Mouse (Mus musculus) hindbrain, embryonic 10.5 days (tissue): Measurements from ENCODE around the gene Dhrs7c. TPM values are rescaled to one million over a fixed set of nuclear protein-coding genes. Genes with fewer than 3 reads are reported as not detected.

Experiments
- DNase-seq: peaks from one replicate; pipeline ENCODE4 v3.0.0-alpha.2; 2017; ENCODE audit warnings: low spot score
- H3K27ac ChIP-seq: fragments of 300-500 bp; sonication (generic); 2 replicates; pipeline ENCODE4 v1.5.1; 2016; ENCODE audit warnings: mild to moderate bottlenecking, moderate library complexity
- H3K27me3 ChIP-seq: fragments of 300-500 bp; sonication (generic); 2 replicates; pipeline ENCODE4 v1.6.1; 2016; ENCODE audit warnings: mild to moderate bottlenecking; ENCODE audit not compliant: poor library complexity, insufficient read depth, severe bottlenecking
- H3K36me3 ChIP-seq: fragments of 300-500 bp; sonication (generic); 2 replicates; pipeline ENCODE4 v1.6.1; 2016; ENCODE audit warnings: mild to moderate bottlenecking, moderate library complexity
- H3K4me1 ChIP-seq: fragments of 300-500 bp; sonication (generic); replicated peaks from 2 replicates; pipeline ENCODE4 v1.6.1; 2016; ENCODE audit warnings: mild to moderate bottlenecking
- H3K4me3 ChIP-seq: fragments of 300-500 bp; sonication (generic); 2 replicates; pipeline ENCODE4 v1.5.1; 2016; ENCODE audit warnings: mild to moderate bottlenecking, moderate library complexity
- H3K9me3 ChIP-seq: fragments of 300-500 bp; sonication (generic); 2 replicates; pipeline ENCODE4 v1.6.1; 2016; ENCODE audit warnings: mild to moderate bottlenecking, moderate library complexity
- WGBS: fragments of 180-500 bp; shearing (Covaris S2); methylation state at CpG from one replicate; pipeline ENCODE4 v1.1.7; 2016; 5-methylcytosine and 5-hydroxymethylcytosine counted together
- polyA plus RNA-seq: library from polyadenylated mRNA; unstranded; fragments of >200 nt; fragmentation: Nextera tagmentation; extraction: Ambion mirVana; gene quantifications from 2 replicates; pipeline ENCODE4 v1.2.1, GENCODE M21; 2016

The Dhrs7c gene
- polyA plus RNA-seq, 1 experiment from 2014 or later = not detected

GRCm38 (mm10) chr11:67811535-67811934, 13.5 kb downstream of the Dhrs7c start:
- H3K36me3 ChIP-seq = no peaks in the 10 kb centered on the region
- H3K4me3 ChIP-seq = no peak overlapping the region
- H3K4me1 ChIP-seq = no peaks in the 10 kb centered on the region
- WGBS = 82% methylated on average over 6 of the region's 6 CpGs
- no peak overlapping the region for H3K27ac ChIP-seq
- no peaks in the 10 kb centered on the region for H3K9me3 ChIP-seq
- no peaks in the 10 kb centered on the region for H3K27me3 ChIP-seq
- no peak for DNase-seq

GRCm38 (mm10) chr11:67819604-67820003, 21.6 kb downstream of the Dhrs7c start:
- peak; percentile 46 for DNase-seq
- no peaks in the 10 kb centered on the region for H3K27me3 ChIP-seq
- no peaks in the 10 kb centered on the region for H3K36me3 ChIP-seq
- H3K4me1 ChIP-seq = peaks cover 9% of the 10 kb centered on the region
- H3K9me3 ChIP-seq = no peaks in the 10 kb centered on the region
- H3K4me3 ChIP-seq = no peak overlapping the region
- no peak overlapping the region for H3K27ac ChIP-seq
- WGBS = 19% methylated on average over 5 of the region's 5 CpGs

GRCm38 (mm10) chr11:67820221-67820620, 22.2 kb downstream of the Dhrs7c start:
- no peaks in the 10 kb centered on the region for H3K9me3 ChIP-seq
- H3K27ac ChIP-seq = no peak overlapping the region
- H3K4me1 ChIP-seq = peaks cover 9% of the 10 kb centered on the region
- peak; percentile 70 for DNase-seq
- H3K4me3 ChIP-seq = no peak overlapping the region
- WGBS = 17% methylated on average over 4 of the region's 4 CpGs
- no peaks in the 10 kb centered on the region for H3K36me3 ChIP-seq
- H3K27me3 ChIP-seq = no peaks in the 10 kb centered on the region

DNA sequence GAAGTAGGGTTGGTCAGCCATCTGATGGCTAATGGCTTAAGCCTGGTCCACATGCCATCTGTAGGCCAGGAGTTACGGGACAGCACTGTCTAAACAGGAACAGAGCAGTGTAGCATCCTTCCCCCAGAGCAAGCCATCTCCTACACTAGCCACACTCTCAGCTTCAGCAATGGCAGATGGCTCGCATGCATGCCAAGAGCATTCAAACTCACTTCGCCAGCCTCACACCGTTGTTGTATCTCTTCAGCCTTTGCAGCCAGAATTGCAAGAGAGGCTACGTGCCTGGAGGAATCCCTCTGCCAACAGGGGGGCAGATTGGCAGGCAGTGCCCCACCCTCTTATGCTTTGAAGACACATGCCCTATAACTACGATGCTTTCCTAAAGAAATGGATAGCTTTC, 23.6 kb downstream of the Dhrs7c start:
- no peak for DNase-seq
- no peaks in the 10 kb centered on the region for H3K36me3 ChIP-seq
- WGBS = 92% methylated on average over 6 of the region's 6 CpGs
- no peak overlapping the region for H3K4me3 ChIP-seq
- H3K27me3 ChIP-seq = no peaks in the 10 kb centered on the region
- no peak overlapping the region for H3K27ac ChIP-seq
- H3K4me1 ChIP-seq = peaks cover 9% of the 10 kb centered on the region
- no peaks in the 10 kb centered on the region for H3K9me3 ChIP-seq

GRCm38 (mm10) chr11:67828360-67829059, 30.5 kb downstream of the Dhrs7c start:
- Histone ChIP-seq H3K4me1 (peaks cover 3% of the 10 kb centered on the region; the same call in 1 of the 2 replicates), H3K27me3 (no peaks in the 10 kb centered on the region), H3K36me3 (no peaks in the 10 kb centered on the region), H3K4me3 (no peak overlapping the region), H3K27ac (no peak overlapping the region), H3K9me3 (no peaks in the 10 kb centered on the region)
- WGBS = 69% methylated on average over 12 of the region's 12 CpGs
- no peak for DNase-seq

GRCm38 (mm10) chr11:67829530-67829929, 31.5 kb downstream of the Dhrs7c start:
- DNase-seq = no peak
- Histone ChIP-seq H3K27ac (no peak overlapping the region), H3K4me3 (no peak overlapping the region), H3K4me1 (peaks cover 3% of the 10 kb centered on the region; the same call in 1 of the 2 replicates), H3K27me3 (no peaks in the 10 kb centered on the region), H3K9me3 (no peaks in the 10 kb centered on the region), H3K36me3 (no peaks in the 10 kb centered on the region)
- 82% methylated on average over 6 of the region's 6 CpGs for WGBS

- DNase-seq = no peak
- Histone ChIP-seq H3K27ac (no peak overlapping the region), H3K4me3 (no peak overlapping the region), H3K9me3 (no peaks in the 10 kb centered on the region), H3K36me3 (no peaks in the 10 kb centered on the region), H3K27me3 (no peaks in the 10 kb centered on the region), H3K4me1 (peaks cover 3% of the 10 kb centered on the region; the same call in 1 of the 2 replicates)
- 84% methylated on average over 5 of the region's 5 CpGs for WGBS
Observed at GRCm38 (mm10) chr11:67831820-67832219, 33.8 kb downstream of the Dhrs7c start.

- H3K27ac ChIP-seq = no peak overlapping the region
Observed at GRCm38 (mm10) chr11:67835408-67836078, 37.6 kb downstream of the Dhrs7c start.

DNA sequence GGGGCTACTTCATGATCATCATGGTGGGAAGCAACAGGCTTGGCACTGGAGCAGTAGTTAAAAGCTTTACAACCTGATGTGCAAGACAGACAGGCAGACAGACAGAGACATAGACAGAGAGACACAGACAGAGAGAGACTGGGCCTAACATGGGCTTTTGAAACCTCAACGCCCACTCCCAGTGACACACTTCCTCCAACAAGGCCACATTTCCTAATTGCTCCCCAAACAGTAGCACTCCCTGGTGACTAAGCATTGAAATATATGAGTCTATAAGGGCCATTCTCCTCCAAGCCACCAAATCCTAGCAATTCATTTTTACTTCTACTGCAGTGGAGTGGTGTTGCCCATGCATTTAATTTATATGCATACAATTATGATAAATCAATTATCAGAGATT, 41.8 kb downstream of the Dhrs7c start:
- DNase-seq = no peak
- H3K9me3 ChIP-seq = no peaks in the 10 kb centered on the region
- no peak overlapping the region for H3K4me3 ChIP-seq
- no peak overlapping the region for H3K27ac ChIP-seq
- H3K27me3 ChIP-seq = no peaks in the 10 kb centered on the region
- WGBS = 84% methylated on average over 1 of the region's 1 CpGs
- no peaks in the 10 kb centered on the region for H3K4me1 ChIP-seq
- no peaks in the 10 kb centered on the region for H3K36me3 ChIP-seq

More at GRCm38 (mm10) chr11:67835408-67836078, 37.6 kb downstream of the Dhrs7c start:
- no peak for DNase-seq
- H3K36me3 ChIP-seq = no peaks in the 10 kb centered on the region
- no peaks in the 10 kb centered on the region for H3K4me1 ChIP-seq
- whole genome bisulfite sequencing = 94% methylated on average over 10 of the region's 10 CpGs
- H3K4me3 ChIP-seq = no peak overlapping the region
- no peaks in the 10 kb centered on the region for H3K27me3 ChIP-seq
- H3K9me3 ChIP-seq = no peaks in the 10 kb centered on the region

DNA sequence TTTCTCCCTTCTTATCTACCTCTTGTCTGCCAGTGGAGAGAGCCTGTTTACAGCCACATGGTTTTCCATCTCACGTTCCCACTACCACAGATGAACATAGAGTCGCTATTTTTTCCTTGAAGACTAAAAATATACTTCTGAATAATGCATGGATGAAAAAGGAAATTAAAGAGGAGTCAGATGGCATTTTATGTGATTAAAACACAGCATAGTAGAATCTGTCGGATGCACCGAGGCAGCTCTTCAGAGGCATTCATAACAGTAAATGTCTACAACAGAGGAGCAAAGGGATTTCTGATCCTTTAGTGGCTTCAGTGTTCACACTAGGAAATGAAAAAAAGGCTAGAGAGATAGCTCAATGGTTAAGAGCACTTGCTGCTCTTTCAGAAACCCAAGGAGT, 47.2 kb downstream of the Dhrs7c start:
- H3K4me3 ChIP-seq = no peak overlapping the region
- H3K9me3 ChIP-seq = no peaks in the 10 kb centered on the region
- no peaks in the 10 kb centered on the region for H3K36me3 ChIP-seq
- WGBS = 88% methylated on average over 4 of the region's 4 CpGs
- no peaks in the 10 kb centered on the region for H3K27me3 ChIP-seq
- H3K27ac ChIP-seq = no peak overlapping the region
- no peaks in the 10 kb centered on the region for H3K4me1 ChIP-seq
- DNase-seq = no peak

GRCm38 (mm10) chr11:67851770-67852169, 53.8 kb downstream of the Dhrs7c start:
- WGBS = 58% methylated on average over 5 of the region's 5 CpGs
- H3K4me3 ChIP-seq = no peak overlapping the region
- H3K9me3 ChIP-seq = no peaks in the 10 kb centered on the region
- DNase-seq = no peak
- peaks cover 17% of the 10 kb centered on the region; the same call in 1 of the 2 replicates for H3K4me1 ChIP-seq
- no peak overlapping the region for H3K27ac ChIP-seq
- no peaks in the 10 kb centered on the region for H3K27me3 ChIP-seq
- H3K36me3 ChIP-seq = no peaks in the 10 kb centered on the region

GRCm38 (mm10) chr11:67853996-67854395, 56.0 kb downstream of the Dhrs7c start:
- Histone ChIP-seq H3K9me3 (no peaks in the 10 kb centered on the region), H3K4me3 (no peak overlapping the region), H3K36me3 (no peaks in the 10 kb centered on the region), H3K27me3 (no peaks in the 10 kb centered on the region), H3K27ac (no peak overlapping the region), H3K4me1 (peaks cover 17% of the 10 kb centered on the region; the same call in 1 of the 2 replicates)
- no peak for DNase-seq
- WGBS = 45% methylated on average over 6 of the region's 6 CpGs

DNA sequence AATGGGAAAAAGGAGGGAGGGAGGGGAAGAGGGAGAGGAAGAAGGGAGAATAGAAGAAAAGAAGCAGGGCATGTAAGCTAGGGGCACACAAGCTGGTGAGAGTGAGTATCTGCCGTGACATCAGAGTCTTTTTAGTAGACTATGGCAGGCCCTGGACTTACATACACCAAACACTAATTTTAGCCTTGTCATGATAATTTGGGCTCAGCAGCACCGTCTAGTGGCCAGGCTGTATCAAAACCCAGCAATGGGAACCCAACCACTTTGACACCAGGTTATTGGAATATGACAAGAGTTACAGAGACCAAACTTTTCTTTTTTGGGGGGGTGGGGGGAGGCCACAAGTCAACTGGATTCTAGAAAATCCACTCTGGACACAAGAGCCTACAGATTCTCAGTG, 57.0 kb downstream of the Dhrs7c start:
- no peak overlapping the region for H3K27ac ChIP-seq
- 51% methylated on average over 2 of the region's 2 CpGs for WGBS
- peak; percentile 21 for DNase-seq
- H3K9me3 ChIP-seq = no peaks in the 10 kb centered on the region
- no peak overlapping the region for H3K4me3 ChIP-seq
- H3K27me3 ChIP-seq = no peaks in the 10 kb centered on the region
- H3K36me3 ChIP-seq = no peaks in the 10 kb centered on the region
- H3K4me1 ChIP-seq = peaks cover 17% of the 10 kb centered on the region; the same call in 1 of the 2 replicates
